Mouse (Mus musculus) lung, embryonic 14.5 days (tissue): ENCODE results near the gene Orm1. TPM values are rescaled to one million over a fixed set of nuclear protein-coding genes. Genes with fewer than 3 reads are reported as not detected.
A peak's percentile ranks its signal among the peaks of the same experiment; 100 is the strongest.

Source experiments
- ATAC-seq: fragments of 200-750 bp; cut with Nextera tagmentation; 2 replicates; pipeline ENCODE4 v1.8.0; 2017; ENCODE audit warnings: mild to moderate bottlenecking, moderate TSS enrichment, moderate library complexity; ENCODE audit not compliant: insufficient read depth
- DNase-seq: peaks from one replicate; pipeline ENCODE4 v3.0.0-alpha.2; 2015
- H3K27ac ChIP-seq: fragments of 300-500 bp; sonication (generic); 2 replicates; pipeline ENCODE4 v1.5.1; 2014; ENCODE audit warnings: low read depth, mild to moderate bottlenecking, moderate library complexity
- H3K27me3 ChIP-seq: fragments of 300-500 bp; sonication (generic); 2 replicates; pipeline ENCODE4 v1.6.1; 2014; ENCODE audit warnings: low read length, control low read depth; ENCODE audit not compliant: insufficient read depth
- H3K36me3 ChIP-seq: fragments of 300-500 bp; sonication (generic); 2 replicates; pipeline ENCODE4 v1.6.1; 2014; ENCODE audit warnings: control low read depth; ENCODE audit not compliant: insufficient read depth
- H3K4me1 ChIP-seq: fragments of 300-500 bp; sonication (generic); 2 replicates; pipeline ENCODE4 v1.6.1; 2014; ENCODE audit warnings: antibody characterized with exemption, control low read depth; ENCODE audit not compliant: insufficient read depth
- H3K4me2 ChIP-seq: fragments of 300-500 bp; sonication (generic); 2 replicates; pipeline ENCODE4 v1.6.1; 2014; ENCODE audit warnings: mild to moderate bottlenecking
- H3K4me3 ChIP-seq: fragments of 300-500 bp; sonication (generic); 2 replicates; pipeline ENCODE4 v1.5.1; 2014; ENCODE audit warnings: low read depth, low read length
- H3K9ac ChIP-seq: fragments of 300-500 bp; sonication (generic); 2 replicates; pipeline ENCODE4 v1.6.1; 2014
- H3K9me3 ChIP-seq: fragments of 300-500 bp; sonication (generic); 2 replicates; pipeline ENCODE4 v1.6.1; 2016; ENCODE audit warnings: low read depth, low read length, control low read depth
- CTCF ChIP-seq: IDR thresholded peaks from 2 replicates; pipeline ENCODE4 v1.5.1; 2016; ENCODE audit warnings: antibody characterized with exemption, low read depth
- WGBS: fragments of 180-500 bp; shearing (Covaris S2); extraction: QIAGEN DNeasy Blood & Tissue Kit; methylation state at CpG from one replicate; pipeline ENCODE4 v1.1.7; 2014; 5-methylcytosine and 5-hydroxymethylcytosine counted together
- polyA plus RNA-seq: library from polyadenylated mRNA; unstranded; fragments of >200 nt; fragmentation: Nextera tagmentation; extraction: Ambion mirVana; gene quantifications from 2 replicates; pipeline ENCODE4 v1.2.1, GENCODE M21; 2014

The Orm1 gene
- not detected in 2 replicates for polyA plus RNA-seq

DNA sequence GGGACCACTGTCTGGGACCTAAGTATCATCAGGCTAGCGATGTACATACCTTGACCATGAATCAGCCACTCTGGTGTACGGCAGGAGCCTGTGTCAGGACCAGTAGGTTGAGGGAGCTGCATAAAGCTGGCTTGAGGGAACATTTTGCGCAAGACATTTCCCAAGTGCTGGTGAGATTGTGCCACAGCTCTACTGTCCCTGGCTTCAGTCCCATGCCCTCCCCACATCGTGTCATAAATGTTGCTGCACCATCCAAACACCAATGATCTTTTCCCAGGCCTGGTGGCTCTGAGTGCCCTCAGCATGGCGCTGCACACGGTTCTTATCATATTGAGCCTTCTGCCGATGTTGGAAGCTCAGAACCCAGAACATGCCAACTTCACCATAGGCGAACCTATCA, at the start of gene Orm1:
TSS of gene Orm1 (plus strand) at position 266 of the 400 bp plus-strand sequence.
- DNase-seq, result no peak
- TF ChIP-seq CTCF, result no peak
- WGBS, result 81% methylated on average over 8 of the region's 8 CpGs
- Histone ChIP-seq H3K4me3 (no peak within 1 kb of the TSS), H3K27me3 (no peaks in the 10 kb centered on the region), H3K27ac (no peak within 1 kb of the TSS), H3K4me2 (no peak within 1 kb of the TSS), H3K9ac (no peak within 1 kb of the TSS), H3K9me3 (no peaks in the 10 kb centered on the region), H3K36me3 (no peaks in the 10 kb centered on the region), H3K4me1 (no peaks in the 10 kb centered on the region)
- ATAC-seq, result no peak; the same call in 1 of the 2 replicates

DNA sequence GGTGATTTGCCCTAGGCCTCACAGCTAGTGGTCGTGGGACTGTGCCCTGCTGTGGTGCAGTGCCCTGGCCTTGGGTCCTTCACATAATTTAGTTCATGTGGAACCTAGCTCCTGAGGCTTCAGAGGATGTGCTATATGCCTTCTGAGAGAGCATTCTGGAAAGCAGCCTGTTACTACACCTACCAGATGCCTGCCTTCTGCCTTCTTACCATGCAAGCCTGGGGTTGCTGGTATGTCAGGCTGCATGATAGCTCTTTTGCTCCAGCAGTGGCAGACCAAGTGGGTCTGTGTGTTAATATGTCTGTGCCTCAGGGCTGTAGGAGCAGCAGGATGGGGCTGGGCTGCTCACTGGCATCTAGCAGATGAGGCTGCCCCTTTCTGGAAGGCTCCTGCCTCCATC, 48.7 kb upstream of the Orm1 start:
- Histone ChIP-seq H3K4me2 (no peak overlapping the region), H3K4me1 (peaks cover 2% of the 10 kb centered on the region), H3K27me3 (no peaks in the 10 kb centered on the region), H3K27ac (no peak overlapping the region), H3K9ac (no peak overlapping the region), H3K4me3 (no peak overlapping the region), H3K9me3 (no peaks in the 10 kb centered on the region), H3K36me3 (peaks cover 79% of the 10 kb centered on the region)
- no peak for TF ChIP-seq CTCF
- 93% methylated on average over 1 of the region's 1 CpGs for WGBS
- ATAC-seq (no peak), DNase-seq (no peak)

DNA sequence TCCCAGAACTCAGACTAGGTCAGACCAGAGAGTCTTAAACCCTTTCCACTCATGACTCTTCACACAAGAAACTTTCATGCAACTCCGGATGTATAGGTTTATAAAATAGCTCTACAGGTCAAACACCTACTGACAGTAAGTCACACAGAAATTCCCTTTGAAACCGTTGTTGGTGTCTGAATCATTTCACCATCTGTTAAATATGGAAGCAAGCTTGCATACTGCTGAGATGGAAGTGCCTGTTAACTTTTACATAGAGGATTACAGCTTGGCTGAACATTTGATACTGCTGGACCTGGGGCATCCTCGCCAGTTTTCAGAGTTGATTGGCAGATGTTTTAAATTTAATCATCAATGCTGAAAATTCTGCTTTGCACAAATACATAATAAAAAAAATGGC, 48.1 kb upstream of the Orm1 start:
- no peaks in the 10 kb centered on the region for H3K9me3 ChIP-seq
- TF ChIP-seq CTCF, result no peak
- H3K9ac ChIP-seq, result no peak overlapping the region
- H3K27ac ChIP-seq, result no peak overlapping the region
- H3K4me2 ChIP-seq, result no peak overlapping the region
- H3K4me3 ChIP-seq, result no peak overlapping the region
- H3K36me3 ChIP-seq, result peaks cover 85% of the 10 kb centered on the region
- 40% methylated on average over 3 of the region's 3 CpGs for WGBS
- DNase-seq, result no peak
- no peak for ATAC-seq
- no peaks in the 10 kb centered on the region for H3K27me3 ChIP-seq
- H3K4me1 ChIP-seq, result no peaks in the 10 kb centered on the region

DNA sequence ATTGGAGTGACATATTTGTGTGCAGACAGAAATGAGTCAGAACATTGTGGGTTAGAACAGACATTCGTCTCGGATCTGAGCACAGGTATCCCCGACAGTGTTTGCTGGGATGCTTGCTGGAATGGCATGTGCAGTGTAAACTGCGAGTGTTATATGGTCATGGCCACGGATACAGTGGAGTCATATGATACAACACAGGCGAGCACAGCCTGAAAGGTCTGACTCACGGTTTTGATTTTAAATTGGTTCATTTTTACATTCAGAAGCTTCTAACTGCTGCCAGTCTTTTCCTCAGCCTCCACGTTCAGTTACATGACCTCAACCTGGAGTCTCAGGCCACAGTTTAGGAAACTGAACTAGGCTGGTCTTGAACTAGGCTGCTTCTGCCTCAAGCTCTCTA, 47.5 kb upstream of the Orm1 start:
- DNase-seq (no peak), ATAC-seq (no peak)
- Histone ChIP-seq H3K9me3 (no peaks in the 10 kb centered on the region), H3K4me2 (no peak overlapping the region), H3K36me3 (peaks cover 85% of the 10 kb centered on the region), H3K27me3 (no peaks in the 10 kb centered on the region), H3K9ac (no peak overlapping the region), H3K4me1 (no peaks in the 10 kb centered on the region), H3K27ac (no peak overlapping the region), H3K4me3 (no peak overlapping the region)
- WGBS, result 60% methylated on average over 8 of the region's 8 CpGs
- TF ChIP-seq CTCF, result no peak

DNA sequence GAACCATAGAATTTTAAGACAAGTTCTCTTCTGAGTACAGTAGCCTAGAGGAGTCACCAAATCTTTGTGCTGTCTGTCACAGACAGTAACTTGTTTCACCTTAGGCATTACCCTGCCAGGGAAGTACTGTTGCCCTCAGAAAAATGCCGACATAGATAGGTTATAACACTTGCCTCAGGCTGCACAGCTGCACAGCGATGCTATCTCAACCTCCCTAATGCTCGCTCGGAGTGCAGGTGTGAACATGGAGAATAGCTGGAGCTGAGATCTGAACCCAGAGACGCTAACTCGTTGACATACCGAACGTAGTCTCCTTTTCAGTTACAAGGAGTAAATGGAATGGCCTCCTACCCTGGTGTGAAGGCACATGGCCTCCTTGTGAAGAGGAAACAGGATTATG, 46.2 kb upstream of the Orm1 start:
- 88% methylated on average over 8 of the region's 8 CpGs for WGBS
- peaks cover 86% of the 10 kb centered on the region for H3K36me3 ChIP-seq
- no peaks in the 10 kb centered on the region for H3K9me3 ChIP-seq
- DNase-seq, result no peak
- no peak for ATAC-seq
- no peaks in the 10 kb centered on the region for H3K4me1 ChIP-seq
- no peak overlapping the region for H3K27ac ChIP-seq
- no peak overlapping the region for H3K4me2 ChIP-seq
- no peak overlapping the region for H3K4me3 ChIP-seq
- no peaks in the 10 kb centered on the region for H3K27me3 ChIP-seq
- no peak for TF ChIP-seq CTCF
- H3K9ac ChIP-seq, result no peak overlapping the region

DNA sequence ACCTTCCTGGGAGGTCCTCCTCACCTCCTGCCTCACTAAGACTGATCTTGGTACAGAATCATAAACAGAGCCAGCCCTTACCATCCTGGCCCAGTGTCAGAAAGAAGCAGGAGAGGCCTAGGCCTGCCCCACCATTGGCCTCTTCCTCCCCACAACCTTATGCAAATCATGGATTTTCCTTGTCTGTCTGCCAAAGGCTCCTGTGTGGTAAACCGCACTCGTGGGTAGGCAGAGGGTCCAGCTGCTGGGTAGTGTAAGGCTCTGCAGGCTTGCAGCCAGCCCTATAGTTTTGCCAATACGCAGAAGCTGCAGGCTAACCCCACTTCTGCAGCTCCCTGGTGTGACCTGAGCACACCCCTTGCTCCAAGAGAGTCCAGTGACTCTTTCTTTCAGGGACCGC, 41.7 kb upstream of the Orm1 start:
- Histone ChIP-seq H3K4me2 (no peak overlapping the region), H3K27ac (no peak overlapping the region), H3K9me3 (no peaks in the 10 kb centered on the region), H3K27me3 (no peaks in the 10 kb centered on the region), H3K4me3 (no peak overlapping the region), H3K36me3 (peaks cover 82% of the 10 kb centered on the region), H3K4me1 (no peaks in the 10 kb centered on the region), H3K9ac (no peak overlapping the region)
- TF ChIP-seq CTCF, result no peak
- 39% methylated on average over 4 of the region's 4 CpGs for WGBS
- DNase-seq (no peak), ATAC-seq (no peak)

DNA sequence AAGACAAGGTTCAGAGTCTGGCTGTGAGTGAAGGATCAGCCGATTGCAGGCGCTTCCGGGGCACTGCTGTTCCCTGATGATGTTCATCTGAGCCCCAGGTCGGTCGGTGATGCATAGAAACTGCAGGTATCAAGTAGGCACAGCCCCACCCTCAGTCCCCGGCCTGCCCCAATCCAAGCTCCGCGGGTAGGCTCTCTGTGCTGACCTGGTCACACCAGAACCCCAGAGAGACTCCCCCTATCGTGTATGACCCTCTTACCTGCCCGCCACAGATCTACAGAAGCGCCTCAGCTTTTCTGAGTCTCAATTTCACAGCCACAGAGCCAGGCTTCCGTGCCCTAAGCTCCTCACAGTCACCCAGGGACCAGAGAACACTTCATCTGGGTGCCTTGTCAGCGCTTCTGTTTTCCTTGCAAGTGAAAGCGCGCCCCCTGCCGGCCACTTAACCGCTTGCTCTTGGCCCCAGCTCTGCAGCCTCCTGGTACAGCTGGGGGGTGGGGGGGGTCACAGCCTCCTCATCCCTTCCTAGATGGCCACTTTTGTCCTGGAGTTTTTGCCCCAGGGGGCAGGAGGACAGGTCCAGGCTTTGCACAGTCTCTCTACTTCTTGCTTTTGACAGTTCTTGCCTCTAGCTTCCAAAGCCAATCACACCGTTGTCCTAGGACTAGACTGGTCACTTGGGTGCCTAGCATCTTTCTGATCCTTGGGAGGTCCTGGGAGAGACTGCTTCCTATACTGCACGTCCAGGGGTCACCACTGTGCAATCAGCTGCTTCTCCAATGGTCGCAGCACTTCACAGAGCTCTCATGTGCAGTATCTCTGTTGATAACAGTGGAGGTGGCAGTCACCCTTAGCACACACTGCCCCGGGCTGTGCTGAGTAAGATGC, 36.9 kb upstream of the Orm1 start:
- no peak overlapping the region for H3K27ac ChIP-seq
- WGBS, result 30% methylated on average over 21 of the region's 21 CpGs
- no peak overlapping the region for H3K4me3 ChIP-seq
- H3K9ac ChIP-seq, result no peak overlapping the region
- H3K4me1 ChIP-seq, result no peaks in the 10 kb centered on the region
- H3K9me3 ChIP-seq, result no peaks in the 10 kb centered on the region
- no peaks in the 10 kb centered on the region for H3K27me3 ChIP-seq
- ATAC-seq (peak; percentile 75), DNase-seq (peak; percentile 94)
- peaks cover 81% of the 10 kb centered on the region for H3K36me3 ChIP-seq
- peak; percentile 90 for TF ChIP-seq CTCF
- H3K4me2 ChIP-seq, result no peak overlapping the region
